Mouse (Mus musculus) frontal cortex, postnatal 25 days (tissue): ENCODE measurements around the gene Tmem177.

Experiments
- DNase-seq, 2 experiments: peaks; one replicate each; pipeline ENCODE4 v3.0.0; 2022; ENCODE audit warnings: low spot score in 2 of 2

The Tmem177 gene

DNA sequence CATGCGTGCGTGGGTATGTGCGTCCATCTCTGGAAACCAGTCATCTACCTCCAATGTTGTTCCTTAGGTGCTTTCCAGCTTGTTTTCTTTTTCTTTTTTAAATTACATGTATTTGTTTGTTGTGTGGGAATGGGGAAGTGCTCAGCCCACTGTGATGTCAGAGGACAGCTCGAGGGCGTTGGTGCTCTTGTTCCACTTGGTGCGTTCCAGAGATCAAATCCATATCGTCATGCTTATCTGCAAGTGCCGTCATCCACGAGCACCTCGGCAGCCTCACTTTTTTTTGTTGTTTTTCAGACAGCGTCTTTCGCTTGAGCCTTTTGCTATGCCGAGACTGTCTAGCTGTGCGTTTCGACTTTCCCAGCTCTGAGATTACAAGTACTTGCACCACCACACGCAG is 23.7 kb downstream of the Tmem177 start:
- DNase-seq = no peak

DNA sequence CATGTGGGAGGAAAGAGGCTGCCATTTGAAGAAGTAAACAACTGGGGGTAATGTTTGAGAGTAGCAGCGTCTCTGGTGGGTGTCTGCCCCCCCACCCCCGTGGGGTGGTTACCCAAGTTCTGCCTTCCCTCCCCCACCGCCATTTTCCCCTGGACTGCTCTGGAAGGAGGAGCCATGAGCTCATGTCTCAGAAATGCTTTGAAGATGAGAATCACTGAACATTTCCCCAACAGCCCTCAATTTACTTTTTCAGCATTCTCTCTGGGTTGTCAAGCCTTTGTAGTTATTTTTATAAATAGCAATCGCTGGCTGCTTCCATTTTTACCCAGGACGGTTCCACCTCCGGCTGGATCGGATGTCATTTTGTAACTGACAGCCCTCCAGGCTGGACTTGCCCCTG is 26.7 kb downstream of the Tmem177 start:
- no peak for DNase-seq

DNA sequence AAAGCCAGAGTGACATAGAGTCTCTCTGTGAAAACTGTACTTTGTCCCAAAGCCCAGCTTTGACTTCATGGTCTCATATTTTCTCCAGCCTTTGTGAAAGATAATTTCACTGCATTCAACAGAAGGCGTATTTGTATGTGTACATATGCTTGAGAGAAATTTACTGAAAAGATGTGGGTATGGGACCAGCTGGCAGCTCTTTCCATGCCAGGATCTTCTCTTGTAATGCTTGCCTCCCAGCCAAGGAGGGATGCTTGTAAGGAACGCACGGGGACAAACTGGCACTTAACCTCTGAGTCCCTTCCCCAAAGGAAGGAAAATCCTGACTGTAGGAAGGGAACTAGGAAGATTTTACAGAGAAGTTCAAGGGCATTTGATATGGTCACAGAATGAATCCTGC is 28.7 kb downstream of the Tmem177 start:
- DNase-seq = no peak

DNA sequence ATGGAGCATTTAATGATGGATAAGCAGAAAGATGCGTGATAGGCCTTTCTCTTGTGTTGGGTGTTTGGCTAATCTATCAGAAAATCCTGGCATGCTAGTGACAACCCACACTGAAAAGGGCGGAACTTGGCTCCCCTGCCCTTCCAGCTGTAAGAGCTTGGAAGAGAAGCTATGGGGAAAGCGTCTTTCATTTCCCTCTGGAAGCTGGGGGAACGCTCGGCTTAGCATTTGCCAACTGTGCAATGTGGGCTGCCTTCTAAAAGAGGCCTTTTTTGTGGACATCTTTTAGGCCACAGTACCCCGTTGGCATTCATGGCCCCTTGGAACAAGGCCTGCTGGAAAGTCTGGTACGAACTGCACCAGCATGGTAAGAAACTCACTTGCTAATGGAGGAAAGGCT is 34.1 kb downstream of the Tmem177 start:
- DNase-seq = no peak

DNA sequence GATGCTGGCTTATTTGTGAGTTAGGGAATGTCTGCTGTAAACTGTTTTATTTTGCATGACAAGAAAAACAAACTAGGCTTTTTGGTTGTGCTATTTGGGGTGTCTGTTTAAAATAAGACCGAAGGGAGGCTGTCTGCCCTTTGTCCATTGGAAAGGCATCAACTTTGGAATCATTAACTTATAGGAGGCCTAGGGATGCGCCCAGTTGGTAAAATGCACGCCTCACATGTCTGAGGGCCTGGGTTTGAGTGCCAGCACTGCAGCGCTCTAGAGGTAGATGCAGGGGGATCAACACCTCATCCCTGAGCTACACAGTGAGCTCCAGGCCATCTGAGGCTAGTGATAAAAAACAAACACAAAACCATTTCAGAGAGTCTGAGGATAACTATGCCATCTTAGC is 35.5 kb downstream of the Tmem177 start:
- no peak for DNase-seq

DNA sequence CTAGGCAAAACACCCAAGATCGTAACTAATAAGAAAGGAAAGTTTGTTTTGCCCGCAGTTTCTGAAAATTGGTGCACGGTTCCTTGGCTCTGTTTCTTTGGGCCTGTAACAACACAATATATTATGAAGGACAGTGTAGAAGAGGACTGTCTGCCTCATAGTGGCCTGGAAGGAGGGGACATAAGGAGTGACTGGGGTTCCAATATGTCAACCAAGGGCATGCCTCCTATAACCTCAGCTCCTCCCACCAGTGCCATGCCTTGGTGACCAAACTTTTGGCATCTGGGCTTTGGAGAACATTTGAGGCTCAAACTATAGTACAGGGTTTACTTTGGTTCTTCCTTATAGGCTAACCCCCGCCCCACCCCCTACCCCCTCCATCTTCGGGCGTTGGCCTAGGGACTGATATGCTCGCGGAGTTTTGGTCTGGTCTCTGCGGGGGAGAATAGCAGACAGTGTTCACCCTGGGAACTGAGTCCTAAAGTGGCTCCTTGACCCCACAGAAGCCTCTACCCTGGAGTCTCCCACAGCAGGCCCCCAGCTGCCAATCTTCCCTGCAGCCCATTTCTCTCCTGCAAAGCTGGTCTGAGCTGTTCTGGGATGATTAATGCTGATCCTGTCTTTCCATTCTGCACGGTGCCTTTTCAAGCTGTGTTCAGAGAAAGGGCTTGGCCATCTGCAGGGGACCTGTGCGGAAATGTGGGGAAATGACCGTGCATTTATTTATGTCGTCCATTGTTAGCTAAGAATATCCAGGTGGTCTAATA is 44.4 kb downstream of the Tmem177 start:
- DNase-seq = no peak

DNA sequence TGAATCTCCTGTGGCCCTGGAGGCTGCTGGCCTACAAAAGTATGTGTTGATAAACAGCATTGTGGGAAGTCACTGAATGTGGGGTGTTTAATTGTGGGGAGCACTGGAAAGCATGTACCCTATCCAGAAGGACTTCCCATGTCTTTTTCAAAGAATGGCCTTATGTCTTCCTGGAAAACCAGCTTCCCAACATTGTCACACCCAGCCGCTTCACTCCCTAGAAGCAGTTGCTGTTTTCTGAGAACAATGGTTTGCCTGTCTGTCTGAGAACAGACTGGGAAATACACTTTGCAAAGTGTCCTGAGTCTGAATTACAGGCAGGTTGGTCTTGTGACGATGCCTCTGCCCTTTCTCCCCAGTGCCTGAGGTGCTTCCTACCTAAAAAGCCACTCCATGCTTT is 45.7 kb downstream of the Tmem177 start:
- DNase-seq = no peak

DNA sequence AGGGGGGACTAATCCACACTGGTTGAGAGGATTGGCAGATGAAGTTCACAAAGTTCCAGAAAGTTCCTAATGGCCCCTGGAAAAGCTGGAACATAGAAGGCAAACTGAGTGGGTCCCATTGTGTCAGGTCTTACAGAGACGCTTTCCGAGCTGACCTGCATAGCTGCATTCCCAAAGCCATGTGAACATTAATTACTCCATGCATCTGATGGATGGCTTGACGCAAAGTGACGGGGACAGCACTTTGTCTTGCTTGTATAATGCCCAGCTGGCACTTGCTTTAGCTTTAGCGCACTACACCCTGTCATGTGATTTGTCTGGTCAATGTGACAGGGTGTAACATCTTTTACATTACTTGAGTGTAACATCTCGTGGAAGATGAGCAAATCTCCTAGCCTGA is 47.7 kb downstream of the Tmem177 start:
- no peak for DNase-seq

DNA sequence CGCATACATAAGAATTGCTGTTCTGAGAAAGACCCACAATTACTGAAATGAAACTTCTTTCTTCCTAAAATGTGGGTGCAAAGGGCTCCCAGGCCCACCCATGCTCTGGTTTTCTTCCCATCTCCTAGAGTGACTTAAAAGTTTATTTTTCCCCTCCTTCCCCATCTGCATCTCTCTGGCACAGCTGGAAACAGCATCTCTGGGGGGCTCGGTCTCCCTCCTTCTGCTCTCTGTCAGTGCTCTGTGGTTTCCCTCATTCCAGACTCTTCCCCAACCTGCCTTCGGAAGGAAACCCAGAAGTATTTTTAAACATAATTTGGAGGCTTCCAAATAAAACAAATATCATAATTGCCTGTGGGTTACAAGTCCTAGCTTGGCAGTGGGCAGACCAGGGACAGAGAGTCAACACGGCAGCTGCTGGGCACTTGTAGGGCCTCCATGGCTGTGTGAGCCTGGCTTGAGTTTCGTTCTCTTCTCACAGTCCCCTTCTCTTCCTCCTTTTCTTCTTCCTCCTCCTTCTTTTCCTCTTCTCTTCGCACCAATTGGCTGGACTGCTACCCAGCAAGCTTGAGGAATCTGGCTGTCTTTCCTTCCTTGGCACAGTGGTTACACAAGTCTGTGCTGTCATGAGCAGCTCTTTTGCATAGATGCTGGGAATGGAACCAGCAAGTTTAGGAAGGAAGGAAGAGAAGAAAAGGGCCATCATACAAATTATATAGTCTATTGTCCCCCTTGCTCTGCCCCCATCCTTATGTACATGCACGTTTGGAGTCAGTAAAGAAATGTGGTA is 49.3 kb downstream of the Tmem177 start:
- DNase-seq = no peak

DNA sequence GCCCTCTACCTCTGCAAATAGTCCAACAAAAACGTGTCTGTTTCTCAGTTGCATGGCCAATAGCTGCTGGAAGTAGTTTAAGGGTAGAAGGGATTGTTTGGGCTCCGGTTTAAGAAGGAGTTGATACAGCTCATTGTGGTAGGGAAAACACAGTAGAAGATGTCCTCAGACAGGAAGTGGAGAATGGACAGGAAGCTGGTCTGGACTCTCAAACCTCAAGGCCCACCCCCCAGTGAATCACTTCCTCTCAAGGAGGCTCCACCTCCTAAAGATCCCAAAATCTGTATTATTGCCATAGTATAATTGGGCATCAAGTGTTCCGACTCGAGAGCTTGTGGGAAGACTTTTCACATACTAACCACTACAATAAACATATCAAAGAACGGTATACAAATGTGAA is 53.4 kb downstream of the Tmem177 start:
- no peak for DNase-seq
